Mouse (Mus musculus) hindbrain, embryonic 11.5 days (tissue): ENCODE measurements at regions not wholly inside any gene's neighbourhood (a gene's known extent, or its start where the extent isn't known, plus 50 kb on each side); places are given as distances from the start of the nearest gene placed in this dataset.

Experiments used
- ATAC-seq: fragments of 200-750 bp; cut with Nextera tagmentation; 2 replicates; pipeline ENCODE4 v1.8.0; 2017; ENCODE audit warnings: mild to moderate bottlenecking, moderate TSS enrichment, moderate library complexity; ENCODE audit not compliant: low FRiP score
- DNase-seq: peaks from one replicate; pipeline ENCODE4 v3.0.0-alpha.2; 2015; ENCODE audit warnings: low spot score
- H3K27ac ChIP-seq: fragments of 300-500 bp; sonication (generic); 2 replicates; pipeline ENCODE4 v1.5.1; 2014; ENCODE audit warnings: mild to moderate bottlenecking, low read depth, low read length
- H3K27me3 ChIP-seq: fragments of 300-500 bp; sonication (generic); 2 replicates; pipeline ENCODE4 v1.6.1; 2014; ENCODE audit warnings: mild to moderate bottlenecking, low read length, moderate library complexity, mixed read lengths; ENCODE audit not compliant: control insufficient read depth, insufficient read depth
- H3K36me3 ChIP-seq: fragments of 300-500 bp; sonication (generic); 2 replicates; pipeline ENCODE4 v1.6.1; 2014; ENCODE audit warnings: mild to moderate bottlenecking, low read length, moderate library complexity, mixed read lengths; ENCODE audit not compliant: control insufficient read depth, insufficient read depth
- H3K4me1 ChIP-seq: fragments of 300-500 bp; sonication (generic); replicated peaks from 2 replicates; pipeline ENCODE4 v1.6.1; 2014; ENCODE audit warnings: low read length, mixed read lengths; ENCODE audit not compliant: control insufficient read depth, insufficient read depth
- H3K4me2 ChIP-seq: fragments of 300-500 bp; sonication (generic); replicated peaks from 2 replicates; pipeline ENCODE4 v1.6.1; 2014; ENCODE audit warnings: mild to moderate bottlenecking, low read depth, low read length
- H3K4me3 ChIP-seq: fragments of 300-500 bp; sonication (generic); 2 replicates; pipeline ENCODE4 v1.5.1; 2014; ENCODE audit warnings: low read depth, low read length
- H3K9ac ChIP-seq: fragments of 300-500 bp; sonication (generic); 2 replicates; pipeline ENCODE4 v1.6.1; 2014; ENCODE audit warnings: low read depth, low read length
- H3K9me3 ChIP-seq: fragments of 300-500 bp; sonication (generic); 2 replicates; pipeline ENCODE4 v1.6.1; 2016; ENCODE audit warnings: low read length; ENCODE audit not compliant: control insufficient read depth
- WGBS: fragments of 180-500 bp; shearing (Covaris S2); extraction: QIAGEN DNeasy Blood & Tissue Kit; methylation state at CpG from one replicate; pipeline ENCODE4 v1.1.7; 2014; 5-methylcytosine and 5-hydroxymethylcytosine counted together

DNA sequence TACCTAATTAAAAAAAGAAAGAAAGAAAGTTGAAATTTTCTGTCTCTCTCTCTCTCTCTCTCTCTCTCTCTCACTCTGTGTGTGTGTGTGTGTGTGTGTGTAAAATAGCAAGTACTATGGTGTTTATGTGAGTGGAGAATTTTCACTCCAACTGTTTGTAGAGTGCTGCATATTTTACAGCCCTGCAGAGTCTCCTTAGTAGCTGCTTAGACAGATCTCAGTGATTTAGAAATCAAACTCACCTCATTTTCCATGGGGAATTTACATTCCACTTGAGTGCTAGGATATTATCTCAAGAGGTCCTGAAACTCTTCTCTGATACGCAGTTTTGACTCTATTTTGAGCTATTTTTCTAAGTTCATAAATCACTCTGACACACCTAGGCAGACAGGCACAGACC, 761.8 kb upstream of the Pou3f3 start:
- ATAC-seq (no peak), DNase-seq (no peak)
- Histone ChIP-seq H3K27ac (no peak overlapping the region), H3K4me1 (no peaks in the 10 kb centered on the region), H3K9ac (no peak overlapping the region), H3K27me3 (no peaks in the 10 kb centered on the region), H3K36me3 (no peaks in the 10 kb centered on the region), H3K4me2 (no peak overlapping the region), H3K9me3 (no peaks in the 10 kb centered on the region), H3K4me3 (no peak overlapping the region)
- WGBS, result 91% methylated on average over 1 of the region's 1 CpGs

DNA sequence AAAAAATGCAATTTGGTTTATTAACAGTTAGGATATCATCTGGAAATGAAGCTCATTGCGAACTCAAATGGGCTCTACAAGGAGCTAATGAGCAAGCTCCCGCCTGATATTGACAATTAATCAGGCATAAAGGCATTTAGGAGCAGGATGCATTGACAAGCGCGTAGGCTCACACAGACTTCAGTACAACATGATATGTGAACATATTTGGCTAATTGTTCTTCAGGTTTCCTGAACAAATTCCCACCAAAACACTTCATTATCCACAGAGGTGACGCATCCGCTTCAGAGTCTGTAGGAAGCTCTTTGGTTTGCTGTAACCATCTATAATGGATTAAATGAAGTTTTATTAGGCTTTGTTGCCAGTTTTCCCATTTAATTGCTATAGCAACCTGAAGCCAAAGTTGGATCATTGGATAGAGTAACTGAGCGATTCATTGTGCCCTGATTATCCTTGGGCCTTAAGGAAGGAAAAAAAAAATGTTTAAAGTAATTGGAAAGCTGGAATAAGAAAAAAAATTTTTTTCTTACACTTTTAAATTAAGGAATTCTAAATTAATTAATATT, 759.6 kb upstream of the Pou3f3 start:
- Histone ChIP-seq H3K9me3 (no peaks in the 10 kb centered on the region), H3K4me2 (no peak overlapping the region), H3K4me3 (no peak overlapping the region), H3K36me3 (no peaks in the 10 kb centered on the region), H3K4me1 (no peaks in the 10 kb centered on the region), H3K27ac (no peak overlapping the region), H3K27me3 (no peaks in the 10 kb centered on the region), H3K9ac (no peak overlapping the region)
- DNase-seq (no peak), ATAC-seq (no peak)
- WGBS, result 66% methylated on average over 7 of the region's 7 CpGs

DNA sequence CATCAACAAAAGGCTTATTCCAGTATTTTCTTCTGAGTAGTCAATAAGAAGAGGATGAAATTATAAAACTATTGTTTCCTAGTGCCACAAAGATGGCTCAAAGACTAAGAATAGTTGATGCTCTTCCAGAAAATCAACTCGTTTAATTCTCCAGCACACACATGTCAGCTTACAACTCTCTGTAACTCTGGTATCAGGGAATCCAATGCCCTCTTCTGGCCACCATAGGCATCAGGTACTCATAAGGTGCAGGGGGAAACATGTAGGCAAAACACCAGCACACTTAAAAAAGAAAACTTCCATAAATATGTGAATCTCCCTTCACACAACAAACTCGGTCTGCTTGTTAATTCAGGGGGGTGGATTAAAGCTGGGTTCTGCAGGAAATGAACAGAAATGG, 734.6 kb upstream of the Pou3f3 start:
- ATAC-seq (no peak), DNase-seq (no peak)
- Histone ChIP-seq H3K4me2 (no peak overlapping the region), H3K27me3 (no peaks in the 10 kb centered on the region), H3K27ac (no peak overlapping the region), H3K36me3 (no peaks in the 10 kb centered on the region), H3K9me3 (no peaks in the 10 kb centered on the region), H3K4me1 (no peaks in the 10 kb centered on the region), H3K4me3 (no peak overlapping the region), H3K9ac (no peak overlapping the region)
- WGBS, result 65% methylated on average over 2 of the region's 2 CpGs

DNA sequence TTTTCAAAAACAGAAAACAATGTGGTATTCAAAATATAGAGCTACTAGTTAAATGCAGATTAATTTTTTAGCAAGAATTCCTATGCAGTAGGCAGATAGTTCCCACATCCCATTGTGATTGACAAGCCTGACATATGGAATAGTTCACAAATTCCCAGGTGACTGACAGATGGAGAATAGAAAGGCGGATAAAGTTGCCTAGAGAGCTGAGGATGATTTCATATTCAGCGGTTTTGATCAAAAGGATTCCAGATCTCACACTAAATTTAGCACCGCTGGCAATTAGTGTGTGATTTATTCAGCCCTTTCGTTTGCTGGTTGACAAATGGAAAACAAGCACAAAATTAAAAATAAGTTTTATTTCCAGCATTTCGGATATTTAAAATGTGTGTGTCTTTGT, 714.0 kb upstream of the Pou3f3 start:
- no peaks in the 10 kb centered on the region for H3K27me3 ChIP-seq
- no peak for ATAC-seq
- no peak for DNase-seq
- no peaks in the 10 kb centered on the region for H3K4me1 ChIP-seq
- H3K4me3 ChIP-seq, result no peak overlapping the region
- no peak overlapping the region for H3K27ac ChIP-seq
- no peak overlapping the region for H3K9ac ChIP-seq
- H3K36me3 ChIP-seq, result no peaks in the 10 kb centered on the region
- H3K4me2 ChIP-seq, result no peak overlapping the region
- 74% methylated on average over 5 of the region's 5 CpGs for WGBS
- H3K9me3 ChIP-seq, result no peaks in the 10 kb centered on the region

DNA sequence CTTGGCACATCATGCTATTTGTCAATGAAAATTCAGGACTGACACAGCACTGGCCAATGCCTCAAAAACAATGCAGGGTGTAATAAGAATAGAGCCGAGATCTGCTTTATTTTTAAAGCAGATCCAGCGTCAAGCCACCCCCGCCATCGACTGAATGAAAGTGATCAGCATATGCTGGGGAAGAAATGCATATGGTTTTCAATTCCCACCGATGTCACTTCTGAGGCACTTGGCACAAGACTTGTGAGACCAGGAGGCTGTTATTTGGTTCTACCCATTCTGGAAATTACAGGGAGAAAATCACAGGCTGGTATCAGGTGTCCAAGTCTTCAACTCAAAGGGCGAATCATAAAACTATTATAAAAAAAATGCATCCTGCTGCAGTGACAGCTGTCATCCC, 689.3 kb upstream of the Pou3f3 start:
- no peak for DNase-seq
- Histone ChIP-seq H3K36me3 (no peaks in the 10 kb centered on the region), H3K27me3 (no peaks in the 10 kb centered on the region), H3K4me3 (no peak overlapping the region), H3K9ac (no peak overlapping the region), H3K4me2 (no peak overlapping the region), H3K27ac (no peak overlapping the region), H3K9me3 (no peaks in the 10 kb centered on the region), H3K4me1 (no peaks in the 10 kb centered on the region)
- ATAC-seq, result no peak
- 86% methylated on average over 6 of the region's 6 CpGs for WGBS

DNA sequence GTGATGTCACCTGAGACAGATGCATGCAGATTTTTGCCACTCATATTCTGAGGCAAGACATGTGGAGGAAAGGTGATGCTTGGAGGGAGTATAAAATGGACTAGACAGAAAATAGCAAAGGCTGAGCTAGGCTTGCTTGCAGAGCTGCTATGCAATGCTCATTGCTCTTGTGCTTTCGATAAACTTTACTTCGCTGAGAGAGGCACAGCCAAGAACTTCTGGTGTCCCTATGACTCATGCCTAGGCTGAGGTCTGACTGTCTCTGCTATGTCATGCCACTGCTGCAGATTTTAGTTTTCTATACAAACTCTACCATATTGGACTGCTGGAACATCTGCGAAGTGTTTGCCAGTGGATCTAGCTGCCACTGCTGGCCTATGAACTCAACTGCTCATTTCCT, 687.5 kb upstream of the Pou3f3 start:
- H3K27me3 ChIP-seq, result no peaks in the 10 kb centered on the region
- DNase-seq (no peak), ATAC-seq (no peak)
- H3K4me2 ChIP-seq, result no peak overlapping the region
- no peak overlapping the region for H3K4me3 ChIP-seq
- no peak overlapping the region for H3K9ac ChIP-seq
- no peaks in the 10 kb centered on the region for H3K9me3 ChIP-seq
- no peaks in the 10 kb centered on the region for H3K36me3 ChIP-seq
- 91% methylated on average over 3 of the region's 3 CpGs for WGBS
- H3K27ac ChIP-seq, result no peak overlapping the region
- H3K4me1 ChIP-seq, result no peaks in the 10 kb centered on the region

DNA sequence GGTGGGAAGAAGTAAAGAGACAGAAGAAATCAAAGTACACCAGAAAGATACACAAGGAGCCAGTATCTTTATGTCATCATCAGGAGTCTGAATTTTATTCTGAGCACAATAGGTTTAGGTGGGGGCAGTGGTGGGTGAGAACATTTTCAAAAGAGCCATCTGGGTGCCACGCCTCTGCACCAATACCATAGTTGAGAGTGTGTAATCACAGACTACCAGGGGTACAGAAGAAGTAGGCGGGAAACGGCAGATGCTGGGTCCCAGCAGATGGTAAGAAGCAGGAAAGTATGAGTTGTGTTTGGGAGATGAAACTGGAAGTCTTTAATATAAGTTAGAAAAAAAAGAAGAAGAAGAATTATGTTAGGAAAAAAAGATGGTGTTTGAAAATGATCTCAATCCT, 682.7 kb upstream of the Pou3f3 start:
- Histone ChIP-seq H3K9ac (no peak overlapping the region), H3K4me1 (no peaks in the 10 kb centered on the region), H3K27me3 (no peaks in the 10 kb centered on the region), H3K36me3 (no peaks in the 10 kb centered on the region), H3K4me3 (no peak overlapping the region), H3K27ac (no peak overlapping the region), H3K4me2 (no peak overlapping the region), H3K9me3 (no peaks in the 10 kb centered on the region)
- DNase-seq (no peak), ATAC-seq (no peak)
- WGBS, result 87% methylated on average over 3 of the region's 3 CpGs

DNA sequence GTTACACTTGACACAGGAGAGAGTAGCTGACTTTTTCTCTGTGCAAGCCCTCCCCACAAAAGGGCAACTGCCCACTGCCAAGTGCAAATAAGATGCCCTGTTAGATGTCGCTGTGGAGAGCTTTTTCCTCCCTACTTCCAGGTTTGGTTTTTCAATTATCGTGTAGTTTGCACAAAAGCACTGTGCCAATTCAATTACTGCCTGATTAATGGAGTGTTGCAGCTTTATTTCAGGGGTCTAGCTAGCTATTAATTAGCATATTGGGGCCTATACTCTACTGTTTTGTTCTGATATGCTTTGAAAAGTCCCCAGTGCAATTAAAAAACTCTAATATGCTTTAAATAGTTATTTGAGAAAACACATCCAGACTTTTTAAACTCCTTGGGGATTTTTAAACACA, 676.6 kb upstream of the Pou3f3 start:
- no peak overlapping the region for H3K4me2 ChIP-seq
- H3K9ac ChIP-seq, result no peak overlapping the region
- no peak overlapping the region for H3K27ac ChIP-seq
- H3K4me1 ChIP-seq, result no peaks in the 10 kb centered on the region
- no peak overlapping the region for H3K4me3 ChIP-seq
- no peaks in the 10 kb centered on the region for H3K9me3 ChIP-seq
- no peak for DNase-seq
- WGBS, result 65% methylated on average over 2 of the region's 2 CpGs
- no peak for ATAC-seq
- H3K36me3 ChIP-seq, result no peaks in the 10 kb centered on the region
- no peaks in the 10 kb centered on the region for H3K27me3 ChIP-seq

DNA sequence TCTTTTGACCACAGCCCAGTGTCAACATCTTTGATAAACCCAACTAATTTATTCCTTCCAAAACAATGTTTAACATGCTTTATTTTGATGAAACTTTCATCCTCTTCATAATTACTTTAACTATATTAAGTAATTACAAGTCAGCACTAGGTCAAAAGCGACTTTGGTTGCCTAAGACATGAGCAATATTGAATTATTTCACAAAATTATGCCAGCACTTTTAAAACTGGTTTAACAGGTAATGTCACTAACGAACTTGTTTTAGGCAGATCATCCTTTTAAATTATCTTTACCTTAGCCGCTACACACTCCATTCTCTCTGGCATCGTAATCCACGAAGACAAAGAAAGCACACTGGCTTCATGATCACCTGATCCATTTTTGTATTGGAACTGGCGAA, 669.8 kb upstream of the Pou3f3 start:
- H3K9ac ChIP-seq, result no peak overlapping the region
- DNase-seq, result no peak
- H3K9me3 ChIP-seq, result no peaks in the 10 kb centered on the region
- H3K4me2 ChIP-seq, result no peak overlapping the region
- H3K4me1 ChIP-seq, result no peaks in the 10 kb centered on the region
- no peak for ATAC-seq
- no peaks in the 10 kb centered on the region for H3K27me3 ChIP-seq
- H3K4me3 ChIP-seq, result no peak overlapping the region
- WGBS, result 93% methylated on average over 6 of the region's 6 CpGs
- H3K27ac ChIP-seq, result no peak overlapping the region
- no peaks in the 10 kb centered on the region for H3K36me3 ChIP-seq
